Mouse (Mus musculus): ENCODE measurements around the gene Gucy2g. TPM values are rescaled to one million over a fixed set of nuclear protein-coding genes. Genes with fewer than 3 reads are reported as not detected.

Gucy2g gene
- total and polyA plus RNA-seq, 3 experiments, result 0.11 TPM; not detected in 2

- Histone ChIP-seq H3K36me3 (replicated peaks) (no peaks in the 10 kb centered on the region), H3K9me3 (replicated peaks) (no peaks in the 10 kb centered on the region), H3K4me3 (ENCODE audit: low read depth, low read length) (no peak overlapping the region), H3K27me3 (ENCODE audit: insufficient read depth, low read length) (peaks cover 66% of the 10 kb centered on the region), H3K4me1 (ENCODE audit: insufficient read depth, low read depth, low read length) (peaks cover 2% of the 10 kb centered on the region; the same call in 1 of the 2 replicates)
- DNase-seq (ENCODE audit: low spot score), result no peak
- TF ChIP-seq POLR2AphosphoS5 (IDR thresholded peaks at IDR 0.05; ENCODE audit: insufficient replicate concordance, low read depth, low read length) (no peak), GATA2 (IDR thresholded peaks at IDR 0.05; ENCODE audit: borderline replicate concordance, low read depth, low read length) (no peak), GATA1 (IDR thresholded peaks at IDR 0.05; ENCODE audit: borderline replicate concordance, low read length) (no peak), TAL1 (conservative IDR thresholded peaks at IDR 0.05; ENCODE audit: low read depth, low read length) (no peak), CTCF (IDR thresholded peaks at IDR 0.05; ENCODE audit: low read depth, low read length) (no peak)
- ATAC-seq (ENCODE audit: extremely low read depth, insufficient number of reproducible peaks, low FRiP score, poor library complexity, severe bottlenecking), result no peak
These were observed 3.8 kb upstream of the Gucy2g start for GRCm38 (mm10) chr19:55244791-55245231.

GRCm38 (mm10) chr19:55239766-55240426 is 1.1 kb downstream of the Gucy2g start:
- DNase-seq (ENCODE audit: low spot score), result no peak
- no peak overlapping the region for H3K4me3 ChIP-seq (ENCODE audit: low read depth, low read length)
- no peak for ATAC-seq (ENCODE audit: extremely low read depth, insufficient number of reproducible peaks, low FRiP score, poor library complexity, severe bottlenecking)
- H3K36me3 ChIP-seq (replicated peaks), result no peaks in the 10 kb centered on the region
- TF ChIP-seq TAL1 (conservative IDR thresholded peaks at IDR 0.05; ENCODE audit: low read depth, low read length) (no peak), CTCF (IDR thresholded peaks at IDR 0.05; ENCODE audit: low read depth, low read length) (no peak), GATA1 (IDR thresholded peaks at IDR 0.05; ENCODE audit: borderline replicate concordance, low read length) (no peak), POLR2AphosphoS5 (IDR thresholded peaks at IDR 0.05; ENCODE audit: insufficient replicate concordance, low read depth, low read length) (no peak), GATA2 (IDR thresholded peaks at IDR 0.05; ENCODE audit: borderline replicate concordance, low read depth, low read length) (no peak)
- H3K9me3 ChIP-seq (replicated peaks), result no peaks in the 10 kb centered on the region
- no peaks in the 10 kb centered on the region for H3K4me1 ChIP-seq (ENCODE audit: insufficient read depth, low read depth, low read length)
- peaks cover 55% of the 10 kb centered on the region for H3K27me3 ChIP-seq (ENCODE audit: insufficient read depth, low read length)

- ATAC-seq (ENCODE audit: extremely low read depth, insufficient number of reproducible peaks, low FRiP score, poor library complexity, severe bottlenecking), result no peak
- TF ChIP-seq TAL1 (conservative IDR thresholded peaks at IDR 0.05; ENCODE audit: low read depth, low read length) (no peak), GATA1 (IDR thresholded peaks at IDR 0.05; ENCODE audit: borderline replicate concordance, low read length) (no peak)
- Histone ChIP-seq H3K4me1 (ENCODE audit: insufficient read depth, low read depth, low read length) (no peaks in the 10 kb centered on the region), H3K9me3 (replicated peaks) (no peaks in the 10 kb centered on the region), H3K27me3 (ENCODE audit: insufficient read depth, low read length) (peaks cover 37% of the 10 kb centered on the region), H3K4me3 (ENCODE audit: low read depth, low read length) (no peak overlapping the region), H3K36me3 (replicated peaks) (no peaks in the 10 kb centered on the region)
- no peak for DNase-seq (ENCODE audit: low spot score)
These were observed 4.5 kb downstream of the Gucy2g start for GRCm38 (mm10) chr19:55236564-55236963.

GRCm38 (mm10) chr19:55236026-55236425 is 5.0 kb downstream of the Gucy2g start:
- DNase-seq (ENCODE audit: low spot score) (no peak), ATAC-seq (ENCODE audit: extremely low read depth, insufficient number of reproducible peaks, low FRiP score, poor library complexity, severe bottlenecking) (no peak)
- Histone ChIP-seq H3K4me3 (ENCODE audit: low read depth, low read length) (no peak overlapping the region), H3K27me3 (ENCODE audit: insufficient read depth, low read length) (peaks cover 34% of the 10 kb centered on the region), H3K36me3 (replicated peaks) (no peaks in the 10 kb centered on the region), H3K9me3 (replicated peaks) (no peaks in the 10 kb centered on the region), H3K4me1 (ENCODE audit: insufficient read depth, low read depth, low read length) (no peaks in the 10 kb centered on the region)
- TF ChIP-seq POLR2AphosphoS5 (IDR thresholded peaks at IDR 0.05; ENCODE audit: insufficient replicate concordance, low read depth, low read length) (no peak), CTCF (IDR thresholded peaks at IDR 0.05; ENCODE audit: low read depth, low read length) (no peak), GATA2 (IDR thresholded peaks at IDR 0.05; ENCODE audit: borderline replicate concordance, low read depth, low read length) (no peak), GATA1 (IDR thresholded peaks at IDR 0.05; ENCODE audit: borderline replicate concordance, low read length) (no peak), TAL1 (conservative IDR thresholded peaks at IDR 0.05; ENCODE audit: low read depth, low read length) (no peak)

GRCm38 (mm10) chr19:55232136-55232535 is 8.9 kb downstream of the Gucy2g start:
- ATAC-seq (ENCODE audit: extremely low read depth, insufficient number of reproducible peaks, low FRiP score, poor library complexity, severe bottlenecking), result no peak
- Histone ChIP-seq H3K27me3 (ENCODE audit: insufficient read depth, low read length) (peaks cover 35% of the 10 kb centered on the region), H3K9me3 (replicated peaks) (no peaks in the 10 kb centered on the region), H3K4me3 (ENCODE audit: low read depth, low read length) (no peak overlapping the region), H3K36me3 (replicated peaks) (no peaks in the 10 kb centered on the region), H3K4me1 (ENCODE audit: insufficient read depth, low read depth, low read length) (no peaks in the 10 kb centered on the region)
- DNase-seq (ENCODE audit: low spot score), result no peak
- TF ChIP-seq GATA1 (IDR thresholded peaks at IDR 0.05; ENCODE audit: borderline replicate concordance, low read length) (no peak), GATA2 (IDR thresholded peaks at IDR 0.05; ENCODE audit: borderline replicate concordance, low read depth, low read length) (no peak)

GRCm38 (mm10) chr19:55231081-55231480 is 10.0 kb downstream of the Gucy2g start:
- DNase-seq (ENCODE audit: low spot score) (no peak), ATAC-seq (ENCODE audit: extremely low read depth, insufficient number of reproducible peaks, low FRiP score, poor library complexity, severe bottlenecking) (no peak)
- Histone ChIP-seq H3K4me3 (ENCODE audit: low read depth, low read length) (no peak overlapping the region), H3K27me3 (ENCODE audit: insufficient read depth, low read length) (peaks cover 30% of the 10 kb centered on the region), H3K4me1 (ENCODE audit: insufficient read depth, low read depth, low read length) (no peaks in the 10 kb centered on the region), H3K9me3 (replicated peaks) (no peaks in the 10 kb centered on the region), H3K36me3 (replicated peaks) (no peaks in the 10 kb centered on the region)
- TF ChIP-seq CTCF (IDR thresholded peaks at IDR 0.05; ENCODE audit: low read depth, low read length), result no peak
- no peak for TF ChIP-seq GATA2 (IDR thresholded peaks at IDR 0.05; ENCODE audit: borderline replicate concordance, low read depth, low read length)
- TF ChIP-seq POLR2AphosphoS5 (IDR thresholded peaks at IDR 0.05; ENCODE audit: insufficient replicate concordance, low read depth, low read length), result no peak
- no peak for TF ChIP-seq GATA1 (IDR thresholded peaks at IDR 0.05; ENCODE audit: borderline replicate concordance, low read length)
- no peak for TF ChIP-seq TAL1 (conservative IDR thresholded peaks at IDR 0.05; ENCODE audit: low read depth, low read length)
